ENCODE assay signal across 27 mouse cellular contexts in the genomic region with DNA sequence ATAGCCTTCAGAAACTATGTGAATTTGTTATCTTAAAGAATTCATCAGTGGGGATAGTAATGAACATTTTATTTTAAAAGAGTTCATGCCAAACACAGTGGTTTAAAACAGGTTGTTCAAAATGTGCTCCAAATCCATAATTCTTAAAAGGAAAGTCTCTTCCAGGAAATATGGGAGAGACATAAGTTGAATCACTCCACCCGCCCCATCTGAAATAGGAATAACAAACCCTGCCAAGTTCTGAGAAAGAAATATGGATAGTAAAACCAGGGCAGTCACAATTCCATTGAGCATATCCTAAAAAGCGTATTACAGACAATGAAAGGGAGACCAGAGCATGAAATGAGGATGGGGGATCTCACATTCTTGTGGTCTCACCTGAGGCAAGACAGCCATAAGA.
DNase-seq lines count a peak whose midpoint lies in the region; ATAC-seq and TF ChIP-seq lines count a peak whose summit lies in the region.
"Had no signal": no experiment of that assay in that cellular context is flagged by ENCODE, and none has a peak within 500 bp of the region (broad histone marks: within the 10 kb centered on the region; RNA-seq: fewer than 3 reads in every experiment).

No protein-coding gene starts in this region.

- TF ChIP-seq POLR2A in limb, embryonic 14.5 days (IDR thresholded peaks at IDR 0.05; ENCODE audit: borderline replicate concordance, extremely low read depth, insufficient read depth, insufficient read length) = no peak

- ATAC-seq in forebrain, postnatal 0 days = peak; percentile 29; the same call in 1 of the 2 replicates
- no peak for ATAC-seq in forebrain, embryonic 13.5 days
- no peak for ATAC-seq in limb, embryonic 14.5 days (ENCODE audit: low FRiP score, low read depth)
- ATAC-seq: activated CD4-positive, CD25-positive, alpha-beta regulatory T cell, adult 4 months; CD4-positive, CD25-positive, alpha-beta regulatory T cell, adult 4 months; forebrain, embryonic 15.5 days; Patski had no signal

- WGBS in forebrain, postnatal 0 days = 56% methylated on average over 2 of the region's 2 CpGs
- 93% methylated on average over 2 of the region's 2 CpGs for WGBS in forebrain, embryonic 13.5 days
- 80% methylated on average over 2 of the region's 2 CpGs for WGBS in limb, embryonic 14.5 days
- 85% methylated on average over 2 of the region's 2 CpGs for WGBS in limb, embryonic 10.5 days

- H3K36me3 ChIP-seq in forebrain, postnatal 0 days (ENCODE audit: insufficient read depth) = no peaks in the 10 kb centered on the region
- H3K36me3 ChIP-seq in forebrain, embryonic 13.5 days (ENCODE audit: poor library complexity, severe bottlenecking) = no peaks in the 10 kb centered on the region
- no peaks in the 10 kb centered on the region for H3K36me3 ChIP-seq in limb, embryonic 14.5 days (ENCODE audit: control insufficient read depth, insufficient read depth, low read length)
- no peaks in the 10 kb centered on the region for H3K36me3 ChIP-seq in limb, embryonic 10.5 days
- H3K36me3 ChIP-seq: embryonic facial prominence, embryonic 13.5 days; embryonic facial prominence, embryonic 15.5 days; forebrain, embryonic 10.5 days; forebrain, embryonic 12.5 days; forebrain, embryonic 15.5 days; G1E had no signal

- H3K27ac ChIP-seq in forebrain, postnatal 0 days (ENCODE audit: low read depth, low read length) = no peak overlapping the region
- H3K27ac ChIP-seq in forebrain, embryonic 13.5 days = no peak overlapping the region
- H3K27ac ChIP-seq in limb, embryonic 14.5 days (replicated peaks; ENCODE audit: low read depth, low read length) = no peak overlapping the region
- no peak overlapping the region for H3K27ac ChIP-seq in limb, embryonic 10.5 days
- H3K27ac ChIP-seq: embryonic facial prominence, embryonic 13.5 days; embryonic facial prominence, embryonic 15.5 days; forebrain, embryonic 10.5 days; forebrain, embryonic 12.5 days; forebrain, embryonic 15.5 days had no signal

- no peaks in the 10 kb centered on the region for H3K9me3 ChIP-seq in forebrain, postnatal 0 days (ENCODE audit: low read length)
- H3K9me3 ChIP-seq in forebrain, embryonic 13.5 days (replicated peaks) = no peaks in the 10 kb centered on the region
- no peaks in the 10 kb centered on the region for H3K9me3 ChIP-seq in limb, embryonic 14.5 days (ENCODE audit: control insufficient read depth, low read length)
- no peaks in the 10 kb centered on the region for H3K9me3 ChIP-seq in limb, embryonic 10.5 days (replicated peaks)
- H3K9me3 ChIP-seq: embryonic facial prominence, embryonic 13.5 days; embryonic facial prominence, embryonic 15.5 days; forebrain, embryonic 10.5 days; forebrain, embryonic 12.5 days; forebrain, embryonic 15.5 days; G1E had no signal

- H3K4me3 ChIP-seq in forebrain, postnatal 0 days (ENCODE audit: low read depth, low read length) = no peak overlapping the region
- H3K4me3 ChIP-seq in forebrain, embryonic 13.5 days = no peak overlapping the region
- H3K4me3 ChIP-seq in limb, embryonic 14.5 days (replicated peaks; ENCODE audit: low read length) = no peak overlapping the region
- H3K4me3 ChIP-seq in limb, embryonic 10.5 days = no peak overlapping the region
- H3K4me3 ChIP-seq: embryonic facial prominence, embryonic 13.5 days; embryonic facial prominence, embryonic 15.5 days; erythroblast, embryonic 14.5 days; forebrain, embryonic 10.5 days; forebrain, embryonic 12.5 days; forebrain, embryonic 15.5 days had no signal

- H3K27me3 ChIP-seq in forebrain, postnatal 0 days (ENCODE audit: insufficient read depth, low read length) = no peaks in the 10 kb centered on the region
- H3K27me3 ChIP-seq in forebrain, embryonic 13.5 days = no peaks in the 10 kb centered on the region
- no peaks in the 10 kb centered on the region for H3K27me3 ChIP-seq in limb, embryonic 14.5 days (ENCODE audit: control insufficient read depth, insufficient read depth, low read length)
- H3K27me3 ChIP-seq in limb, embryonic 10.5 days (ENCODE audit: low read depth, poor library complexity, severe bottlenecking) = no peaks in the 10 kb centered on the region
- H3K27me3 ChIP-seq: CH12.LX; embryonic facial prominence, embryonic 13.5 days; embryonic facial prominence, embryonic 15.5 days; forebrain, embryonic 12.5 days; forebrain, embryonic 15.5 days; Patski had no signal

- H3K4me2 ChIP-seq in forebrain, postnatal 0 days (ENCODE audit: low read depth) = no peak overlapping the region
- H3K4me2 ChIP-seq in forebrain, embryonic 13.5 days = no peak overlapping the region
- H3K4me2 ChIP-seq in limb, embryonic 14.5 days (replicated peaks; ENCODE audit: low read depth, low read length, severe bottlenecking) = no peak overlapping the region
- H3K4me2 ChIP-seq: embryonic facial prominence, embryonic 13.5 days; embryonic facial prominence, embryonic 15.5 days; forebrain, embryonic 12.5 days; forebrain, embryonic 15.5 days had no signal

- no peak overlapping the region for H3K9ac ChIP-seq in forebrain, postnatal 0 days
- H3K9ac ChIP-seq in forebrain, embryonic 13.5 days = no peak overlapping the region
- H3K9ac ChIP-seq in limb, embryonic 14.5 days (ENCODE audit: low read depth, low read length, severe bottlenecking) = no peak overlapping the region
- H3K9ac ChIP-seq: embryonic facial prominence, embryonic 13.5 days; embryonic facial prominence, embryonic 15.5 days; forebrain, embryonic 12.5 days; forebrain, embryonic 15.5 days had no signal

- TF ChIP-seq CTCF in forebrain, postnatal 0 days (IDR thresholded peaks at IDR 0.05; ENCODE audit: low read depth) = no peak

- DNase-seq in forebrain, postnatal 0 days = peak; percentile 54
- peak; percentile 16 for DNase-seq in limb, embryonic 14.5 days (ENCODE audit: low spot score)
- DNase-seq in limb, embryonic 10.5 days (ENCODE audit: low spot score) = no peak
- DNase-seq in brain, adult 2 months (ENCODE audit: low read depth, low spot score) = peak; percentile 30
- DNase-seq: adrenal gland, adult 8-10 months; adrenal gland, postnatal 14 days; adrenal gland, postnatal 36 days; B cell, adult 2 months; cerebellum, adult 11 months; cerebellum, adult 18-20 months; cerebellum, adult 8-10 months; cerebellum, adult 9-11 months; cerebellum, postnatal 14 days; cerebellum, postnatal 36 days; embryo, embryonic 11 days had no signal

- H3K4me1 ChIP-seq in forebrain, postnatal 0 days (ENCODE audit: insufficient read depth) = no peaks in the 10 kb centered on the region
- no peaks in the 10 kb centered on the region for H3K4me1 ChIP-seq in forebrain, embryonic 13.5 days
- H3K4me1 ChIP-seq in limb, embryonic 14.5 days (ENCODE audit: control insufficient read depth, insufficient read depth, low read length) = no peaks in the 10 kb centered on the region
- no peaks in the 10 kb centered on the region for H3K4me1 ChIP-seq in limb, embryonic 10.5 days
- H3K4me1 ChIP-seq: embryonic facial prominence, embryonic 13.5 days; embryonic facial prominence, embryonic 15.5 days; forebrain, embryonic 10.5 days; forebrain, embryonic 12.5 days; forebrain, embryonic 15.5 days had no signal
